15 mouse cellular contexts compared by ENCODE assay signal in genomic region chr19:22624801-22625513, GRCm38 (mm10).
"Had no signal": no experiment of that assay in that cellular context is flagged by ENCODE, and none has a peak within 500 bp of the region (broad histone marks: within the 10 kb centered on the region; RNA-seq: fewer than 3 reads in every experiment).

No protein-coding gene starts in this region.

- H3K36me3 ChIP-seq: limb, embryonic 13.5 days; midbrain, embryonic 12.5 days; neural tube, embryonic 13.5 days; stomach, embryonic 15.5 days had no signal

- H3K4me2 ChIP-seq: limb, embryonic 13.5 days; midbrain, embryonic 12.5 days; neural tube, embryonic 13.5 days; stomach, embryonic 15.5 days had no signal

- DNase-seq: kidney, adult 8-10 months; kidney, postnatal 36 days; left cerebral cortex, postnatal 4 days; lung, adult 2 months; right cerebral cortex, postnatal 14 days; thymus, postnatal 36 days had no signal

- H3K27ac ChIP-seq: kidney, postnatal 0 days; limb, embryonic 13.5 days; liver, embryonic 14.5 days; midbrain, embryonic 12.5 days; neural tube, embryonic 13.5 days; stomach, embryonic 15.5 days had no signal

- H3K9ac ChIP-seq: limb, embryonic 13.5 days; liver, embryonic 14.5 days; midbrain, embryonic 12.5 days; neural tube, embryonic 13.5 days; stomach, embryonic 15.5 days had no signal

- H3K4me1 ChIP-seq: midbrain, embryonic 12.5 days; neural tube, embryonic 13.5 days; stomach, embryonic 15.5 days had no signal

- H3K9me3 ChIP-seq: limb, embryonic 13.5 days; midbrain, embryonic 12.5 days; neural tube, embryonic 13.5 days; stomach, embryonic 15.5 days had no signal

- H3K4me3 ChIP-seq: limb, embryonic 13.5 days; midbrain, embryonic 12.5 days; neural tube, embryonic 13.5 days; stomach, embryonic 15.5 days had no signal

- H3K27me3 ChIP-seq: limb, embryonic 13.5 days; midbrain, embryonic 12.5 days; neural tube, embryonic 13.5 days; stomach, embryonic 15.5 days had no signal

- ATAC-seq: inflammation-experienced regulatory T-cells, adult 6 months; intestine, postnatal 0 days; midbrain, embryonic 16.5 days had no signal
